Mouse (Mus musculus) liver, adult 2 months (tissue): ENCODE data around the gene Fbxo48. TPM values are rescaled to one million over a fixed set of nuclear protein-coding genes. Genes with fewer than 3 reads are reported as not detected.

Experiments used
- DNase-seq: peaks from one replicate; pipeline ENCODE4 v3.0.0-alpha.2; 2011; ENCODE audit warnings: low read depth, low spot score; ENCODE audit errors: extremely low read depth
- H3K27ac ChIP-seq: fragments of 200-500 bp; replicated peaks from 2 replicates; pipeline ENCODE4 v1.5.1; 2012; ENCODE audit warnings: low read depth, mild to moderate bottlenecking, control low read depth, inconsistent platforms, low read length; ENCODE audit not compliant: insufficient read depth
- H3K27me3 ChIP-seq: fragments of 200-500 bp; 2 replicates; pipeline ENCODE4 v1.6.1; 2012; ENCODE audit warnings: mild to moderate bottlenecking, moderate library complexity, low read length, inconsistent platforms; ENCODE audit not compliant: control insufficient read depth, insufficient read depth
- H3K36me3 ChIP-seq: fragments of 200-500 bp; 2 replicates; pipeline ENCODE4 v1.6.1; 2012; ENCODE audit warnings: low read length, inconsistent platforms; ENCODE audit not compliant: control insufficient read depth, insufficient read depth
- H3K4me1 ChIP-seq: fragments of 200-500 bp; 2 replicates; pipeline ENCODE4 v1.6.1; 2011; ENCODE audit warnings: low read length; ENCODE audit not compliant: control insufficient read depth, insufficient read depth
- H3K4me3 ChIP-seq: fragments of 200-500 bp; 2 replicates; pipeline ENCODE4 v1.5.1; 2011; ENCODE audit warnings: low read depth, mild to moderate bottlenecking, control low read depth, low read length, moderate library complexity; ENCODE audit not compliant: insufficient read depth
- H3K79me2 ChIP-seq: fragments of 200-500 bp; 2 replicates; pipeline ENCODE4 v1.6.1; 2012; ENCODE audit warnings: inconsistent platforms, mild to moderate bottlenecking, low read length, moderate library complexity; ENCODE audit not compliant: control insufficient read depth, insufficient read depth
- H3K9ac ChIP-seq: fragments of 200-500 bp; 2 replicates; pipeline ENCODE4 v1.6.1; 2012; ENCODE audit warnings: low read depth, mild to moderate bottlenecking, control low read depth, inconsistent platforms, low read length
- CTCF ChIP-seq: fragments of 200-500 bp; IDR thresholded peaks from 2 replicates; pipeline ENCODE4 v1.5.1; 2011; ENCODE audit warnings: low read depth, low read length, control low read depth
- POLR2A ChIP-seq: fragments of 200-500 bp; IDR thresholded peaks from 2 replicates; pipeline ENCODE4 v1.6.1; 2011; ENCODE audit warnings: low read length, control low read depth; ENCODE audit not compliant: insufficient read depth; ENCODE audit errors: extremely low read depth
- WGBS: fragments of 180-500 bp; shearing (Covaris S2); methylation state at CpG from one replicate; pipeline ENCODE4 v1.1.7; 2018; 5-methylcytosine and 5-hydroxymethylcytosine counted together
- polyA plus RNA-seq: library from polyadenylated mRNA; depleted of rRNA; stranded (reverse); fragments of >200 nt; gene quantifications from 2 replicates; pipeline ENCODE4 v1.2.3, GENCODE M21; 2012
- total RNA-seq: library from RNA; depleted of rRNA; stranded (reverse); fragments of >200 nt; gene quantifications from 2 replicates; pipeline ENCODE4 v1.2.3, GENCODE M21; 2014

The Fbxo48 gene
- total and polyA plus RNA-seq, 2 experiments: under 0.01 TPM; not detected in 1

DNA sequence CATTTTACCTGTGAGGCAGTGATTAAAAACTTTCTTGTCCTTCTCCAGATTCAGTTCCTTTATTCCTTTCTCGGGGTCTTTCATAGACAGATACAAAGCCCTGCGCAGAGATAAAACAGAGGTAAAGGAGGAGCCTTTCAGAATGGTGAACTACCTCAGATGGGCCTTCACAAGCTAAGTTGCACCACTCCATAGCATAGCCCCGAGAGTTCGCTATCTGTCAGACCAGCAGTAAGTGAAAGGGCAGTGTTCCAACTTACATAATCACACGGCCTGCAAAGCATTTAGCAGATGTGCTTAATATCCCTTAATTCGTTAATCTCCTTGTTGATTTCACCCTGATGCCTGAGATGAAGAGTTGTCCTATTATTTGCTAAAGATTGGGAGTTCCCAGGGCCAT, 41.7 kb downstream of the Fbxo48 start:
- DNase-seq: no peak
- Histone ChIP-seq H3K79me2 (no peaks in the 10 kb centered on the region), H3K9ac (no peak overlapping the region), H3K36me3 (no peaks in the 10 kb centered on the region), H3K4me3 (no peak overlapping the region), H3K4me1 (no peaks in the 10 kb centered on the region), H3K27me3 (no peaks in the 10 kb centered on the region), H3K27ac (no peak overlapping the region)
- TF ChIP-seq POLR2A (no peak), CTCF (no peak)
- WGBS: 76% methylated on average over 6 of the region's 6 CpGs

DNA sequence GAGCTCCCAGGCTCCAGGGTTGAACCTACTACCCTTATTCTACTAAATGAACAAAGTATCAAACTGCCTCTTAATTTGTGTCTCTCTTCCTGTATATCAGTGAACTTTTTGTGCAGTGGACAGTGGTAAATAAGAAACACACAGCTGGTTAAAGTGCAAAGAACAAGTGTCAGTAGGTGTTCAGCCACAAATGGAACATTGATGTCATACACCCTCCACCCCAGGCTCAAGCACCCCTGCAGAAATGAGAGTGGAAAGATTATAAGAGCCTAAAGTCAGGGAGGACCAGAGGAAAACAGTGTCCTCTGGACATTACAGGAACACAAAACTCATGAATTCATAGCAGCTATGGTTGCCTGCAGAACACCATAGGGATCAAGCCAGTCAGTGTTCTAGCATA, 45.6 kb downstream of the Fbxo48 start:
- no peaks in the 10 kb centered on the region for H3K79me2 ChIP-seq

DNA sequence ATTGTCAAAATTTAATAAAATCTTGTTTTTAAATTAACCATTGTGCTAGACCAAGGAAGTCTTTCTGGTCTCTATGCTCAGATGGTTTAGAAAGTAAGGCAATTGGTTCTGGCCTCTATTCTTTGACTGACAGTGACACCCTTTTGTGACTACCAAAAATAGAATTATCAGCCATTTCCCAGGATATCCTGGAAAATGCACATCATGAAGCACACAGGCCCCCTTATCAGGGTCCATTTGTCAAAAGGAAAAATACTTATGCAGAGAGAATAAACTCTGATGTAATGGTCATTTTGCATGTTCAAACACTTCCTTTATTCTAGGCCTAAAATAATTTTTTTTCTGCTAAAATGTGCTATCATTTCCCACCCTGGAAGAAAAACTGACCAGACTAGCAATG, 46.3 kb downstream of the Fbxo48 start:
- Histone ChIP-seq H3K4me3 (no peak overlapping the region), H3K4me1 (no peaks in the 10 kb centered on the region), H3K9ac (no peak overlapping the region), H3K79me2 (no peaks in the 10 kb centered on the region), H3K36me3 (no peaks in the 10 kb centered on the region), H3K27me3 (no peaks in the 10 kb centered on the region), H3K27ac (no peak overlapping the region)
- no peak for TF ChIP-seq CTCF
- TF ChIP-seq POLR2A: no peak
- no peak for DNase-seq

More for the DNA sequence above, 45.6 kb downstream of the Fbxo48 start:
- Histone ChIP-seq H3K9ac (no peak overlapping the region), H3K4me3 (no peak overlapping the region), H3K27me3 (no peaks in the 10 kb centered on the region), H3K27ac (no peak overlapping the region), H3K4me1 (no peaks in the 10 kb centered on the region), H3K36me3 (no peaks in the 10 kb centered on the region)
- DNase-seq: no peak
- no peak for TF ChIP-seq CTCF
- no peak for TF ChIP-seq POLR2A

GRCm38 (mm10) chr11:16999387-16999786, 48.2 kb downstream of the Fbxo48 start:
- TF ChIP-seq POLR2A (no peak), CTCF (no peak)
- H3K79me2 ChIP-seq: no peaks in the 10 kb centered on the region
- DNase-seq: no peak
- H3K4me1 ChIP-seq: no peaks in the 10 kb centered on the region; the same call in 1 of the 2 replicates
- no peaks in the 10 kb centered on the region for H3K36me3 ChIP-seq
- no peaks in the 10 kb centered on the region for H3K27me3 ChIP-seq
- 90% methylated on average over 4 of the region's 4 CpGs for WGBS
- H3K4me3 ChIP-seq: no peak overlapping the region
- H3K9ac ChIP-seq: no peak overlapping the region
- no peak overlapping the region for H3K27ac ChIP-seq

DNA sequence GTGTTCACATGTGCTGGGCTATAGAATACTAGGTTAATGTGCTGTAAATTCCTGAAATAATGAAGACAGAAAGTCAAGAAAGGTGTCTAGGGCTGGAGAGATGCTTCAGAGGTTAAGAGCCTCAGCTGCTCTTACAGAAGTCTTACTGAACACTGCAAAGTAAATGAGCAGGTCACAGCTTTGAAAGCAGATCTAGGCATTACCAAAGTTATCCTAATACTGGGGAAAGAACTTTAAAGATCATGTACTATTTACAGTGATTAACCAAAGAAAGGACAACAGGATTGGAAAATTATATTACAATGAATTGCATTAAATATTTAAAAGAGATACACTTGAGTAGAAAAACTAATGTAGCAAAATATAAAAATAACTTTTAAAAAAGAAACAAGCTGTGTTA, 48.8 kb downstream of the Fbxo48 start:
- Histone ChIP-seq H3K27ac (no peak overlapping the region), H3K36me3 (no peaks in the 10 kb centered on the region), H3K4me1 (no peaks in the 10 kb centered on the region; the same call in 1 of the 2 replicates), H3K9ac (no peak overlapping the region), H3K4me3 (no peak overlapping the region), H3K27me3 (no peaks in the 10 kb centered on the region), H3K79me2 (no peaks in the 10 kb centered on the region)
- TF ChIP-seq POLR2A: no peak
- no peak for TF ChIP-seq CTCF
- DNase-seq: no peak

- TF ChIP-seq CTCF: no peak
- no peak for TF ChIP-seq POLR2A
- no peak overlapping the region for H3K9ac ChIP-seq
- peak; percentile 26 for DNase-seq
- no peaks in the 10 kb centered on the region for H3K36me3 ChIP-seq
- WGBS: 67% methylated on average over 9 of the region's 9 CpGs
- H3K27ac ChIP-seq: no peak overlapping the region
- H3K27me3 ChIP-seq: no peaks in the 10 kb centered on the region
- H3K4me3 ChIP-seq: no peak overlapping the region
- no peaks in the 10 kb centered on the region for H3K79me2 ChIP-seq
- H3K4me1 ChIP-seq: no peaks in the 10 kb centered on the region; the same call in 1 of the 2 replicates
These were observed 49.5 kb downstream of the Fbxo48 start for GRCm38 (mm10) chr11:17000353-17001334.
